Mouse (Mus musculus) thymus, adult 2 months (tissue): ENCODE results near the gene Prss42. TPM values are rescaled to one million over a fixed set of nuclear protein-coding genes. Genes with fewer than 3 reads are reported as not detected.

ENCODE experiments used
- DNase-seq: peaks from one replicate; pipeline ENCODE4 v3.0.0; 2021
- H3K27ac ChIP-seq: fragments of 200-500 bp; 2 replicates; pipeline ENCODE4 v1.5.1; 2012; ENCODE audit warnings: low read length, control low read depth; ENCODE audit not compliant: control insufficient read depth, insufficient read depth
- H3K27me3 ChIP-seq: fragments of 200-500 bp; 2 replicates; pipeline ENCODE4 v1.6.1; 2012; ENCODE audit warnings: mild to moderate bottlenecking, low read length, moderate library complexity, mixed read lengths; ENCODE audit not compliant: control insufficient read depth, insufficient read depth
- H3K36me3 ChIP-seq: fragments of 200-500 bp; 2 replicates; pipeline ENCODE4 v1.6.1; 2012; ENCODE audit warnings: mild to moderate bottlenecking, low read length, moderate library complexity; ENCODE audit not compliant: control insufficient read depth, insufficient read depth
- H3K4me1 ChIP-seq: fragments of 200-500 bp; replicated peaks from 2 replicates; pipeline ENCODE4 v1.6.1; 2012; ENCODE audit warnings: low read length; ENCODE audit not compliant: control insufficient read depth, insufficient read depth
- H3K4me3 ChIP-seq: fragments of 200-500 bp; 2 replicates; pipeline ENCODE4 v1.5.1; 2012; ENCODE audit warnings: mild to moderate bottlenecking, low read length, control low read depth, moderate library complexity; ENCODE audit not compliant: control insufficient read depth, insufficient read depth
- CTCF ChIP-seq: fragments of 200-500 bp; IDR thresholded peaks from 2 replicates; pipeline ENCODE4 v1.5.1; 2012; ENCODE audit warnings: mild to moderate bottlenecking, control low read depth, low read length, moderate library complexity, borderline replicate concordance; ENCODE audit not compliant: control insufficient read depth, poor library complexity, insufficient read depth; ENCODE audit errors: extremely low read depth
- POLR2A ChIP-seq: fragments of 200-500 bp; IDR thresholded peaks from 2 replicates; pipeline ENCODE4 v1.6.1; 2012; ENCODE audit warnings: mild to moderate bottlenecking, low read length, control low read depth, moderate library complexity; ENCODE audit not compliant: control insufficient read depth, poor library complexity, insufficient read depth; ENCODE audit errors: extremely low read depth
- WGBS: fragments of 180-500 bp; shearing (Covaris S2); methylation state at CpG from one replicate; pipeline ENCODE4 v1.1.7; 2018; 5-methylcytosine and 5-hydroxymethylcytosine counted together
- polyA plus RNA-seq: library from polyadenylated mRNA; depleted of rRNA; stranded (reverse); fragments of >200 nt; gene quantifications from 2 replicates; pipeline ENCODE4 v1.2.3, GENCODE M21; 2012

Prss42 gene
- polyA plus RNA-seq, 1 experiment: not detected

GRCm38 (mm10) chr9:110774403-110775268 is 23.3 kb upstream of the Prss42 start:
- Histone ChIP-seq H3K27ac (no peak overlapping the region), H3K27me3 (no peaks in the 10 kb centered on the region), H3K4me1 (no peaks in the 10 kb centered on the region), H3K36me3 (no peaks in the 10 kb centered on the region), H3K4me3 (no peak overlapping the region)
- WGBS: 95% methylated on average over 15 of the region's 15 CpGs
- TF ChIP-seq POLR2A (no peak), CTCF (no peak)
- no peak for DNase-seq

- no peak for DNase-seq
- Histone ChIP-seq H3K36me3 (no peaks in the 10 kb centered on the region), H3K4me3 (no peak overlapping the region), H3K27me3 (no peaks in the 10 kb centered on the region), H3K27ac (no peak overlapping the region), H3K4me1 (no peaks in the 10 kb centered on the region)
- 94% methylated on average over 10 of the region's 10 CpGs for WGBS
- TF ChIP-seq CTCF (no peak), POLR2A (no peak)
Observed at GRCm38 (mm10) chr9:110775269-110776022, 22.5 kb upstream of the Prss42 start.

GRCm38 (mm10) chr9:110778100-110778499 is 19.9 kb upstream of the Prss42 start:
- no peak for DNase-seq
- WGBS: 89% methylated on average over 1 of the region's 1 CpGs
- Histone ChIP-seq H3K27ac (no peak overlapping the region), H3K36me3 (no peaks in the 10 kb centered on the region), H3K27me3 (no peaks in the 10 kb centered on the region; the same call in 1 of the 2 replicates), H3K4me3 (no peak overlapping the region), H3K4me1 (no peaks in the 10 kb centered on the region; the same call in 1 of the 2 replicates)
- TF ChIP-seq POLR2A: no peak
- no peak for TF ChIP-seq CTCF

- no peak for TF ChIP-seq CTCF
- TF ChIP-seq POLR2A: no peak
- Histone ChIP-seq H3K36me3 (no peaks in the 10 kb centered on the region), H3K4me3 (no peak overlapping the region), H3K4me1 (no peaks in the 10 kb centered on the region; the same call in 1 of the 2 replicates), H3K27me3 (no peaks in the 10 kb centered on the region; the same call in 1 of the 2 replicates), H3K27ac (no peak overlapping the region)
- WGBS: 88% methylated on average over 7 of the region's 7 CpGs
- DNase-seq: no peak
Observed at GRCm38 (mm10) chr9:110778559-110778958, 19.4 kb upstream of the Prss42 start.

GRCm38 (mm10) chr9:110779242-110779913 is 18.6 kb upstream of the Prss42 start:
- DNase-seq: no peak
- no peaks in the 10 kb centered on the region; the same call in 1 of the 2 replicates for H3K4me1 ChIP-seq
- WGBS: 81% methylated on average over 5 of the region's 5 CpGs
- H3K36me3 ChIP-seq: no peaks in the 10 kb centered on the region
- TF ChIP-seq POLR2A (no peak), CTCF (no peak)
- H3K4me3 ChIP-seq: no peak overlapping the region
- H3K27me3 ChIP-seq: no peaks in the 10 kb centered on the region; the same call in 1 of the 2 replicates
- no peak overlapping the region for H3K27ac ChIP-seq

GRCm38 (mm10) chr9:110781256-110781721 is 16.7 kb upstream of the Prss42 start:
- DNase-seq: peak; percentile 91
- WGBS: under 1% methylated on average over 43 of the region's 43 CpGs

More at GRCm38 (mm10) chr9:110781256-110781721, 16.7 kb upstream of the Prss42 start:
- Histone ChIP-seq H3K4me1 (no peaks in the 10 kb centered on the region; the same call in 1 of the 2 replicates), H3K27me3 (no peaks in the 10 kb centered on the region; the same call in 1 of the 2 replicates), H3K27ac (no peak overlapping the region), H3K36me3 (no peaks in the 10 kb centered on the region), H3K4me3 (peak overlapping the region; percentile 41)
- 0 out of 2 replicates have a peak, but pooled peaks have one; percentile 38 for TF ChIP-seq POLR2A
- TF ChIP-seq CTCF: peak; percentile 98
